Mouse (Mus musculus) B cell, adult (primary cell): Measurements from ENCODE around the gene Olfr1286. TPM values are rescaled to one million over a fixed set of nuclear protein-coding genes. Genes with fewer than 3 reads are reported as not detected.

Experiments used
- total RNA-seq: library from RNA; stranded (reverse); gene quantifications from 4 replicates; pipeline ENCODE4 v1.2.4, GENCODE M21; 2023; ENCODE audit not compliant: inconsistent age

The Olfr1286 gene
- not detected in 4 replicates for total RNA-seq

DNA sequence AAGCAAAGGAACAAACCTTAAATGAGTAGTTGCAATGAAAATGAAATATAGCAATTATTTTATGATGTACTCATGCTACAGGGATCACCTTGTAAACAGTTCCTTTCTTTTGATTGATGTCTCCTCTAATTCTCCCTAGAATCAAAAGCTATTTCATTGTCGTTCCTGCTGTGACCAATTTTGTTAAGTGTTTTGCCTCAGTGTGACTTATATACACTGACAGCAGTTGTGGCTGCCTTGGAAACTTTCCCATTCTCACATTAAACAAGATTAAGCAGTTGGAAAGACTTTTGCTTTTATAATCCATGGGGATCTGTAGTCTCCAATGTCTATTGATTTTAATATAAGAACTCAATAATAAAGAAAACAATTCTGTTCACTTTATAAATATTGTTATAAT lies at the start of gene Olfr1286:
Gene Olfr1286 (minus strand): TSS at position 185 of the 400 bp plus-strand sequence.

GRCm38 (mm10) chr2:111448842-111449241 lies 25.9 kb upstream of the Olfr1286 start, which contains the start of gene Olfr1287:
TSS of gene Olfr1287 (plus strand) at chr2:111449142.

DNA sequence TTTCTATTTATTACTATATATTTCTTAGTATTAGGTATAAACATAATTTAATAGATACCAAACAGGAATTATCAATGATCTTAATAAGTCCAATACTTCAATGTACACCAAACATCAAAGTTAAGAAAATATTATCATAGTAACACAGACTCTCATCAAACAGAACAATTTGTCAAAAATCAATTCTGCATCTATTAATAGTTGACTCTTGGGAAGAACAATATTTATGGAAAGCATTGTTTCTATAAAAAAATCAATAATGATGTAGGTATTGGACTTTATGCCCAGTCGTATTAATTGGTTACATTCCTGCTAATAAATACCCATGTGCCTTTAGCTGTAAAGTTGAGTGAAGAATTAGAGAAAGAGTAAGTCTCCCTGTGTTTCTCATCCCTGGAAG lies 47.7 kb downstream of the Olfr1286 start, which contains the start of gene Olfr1284:
Gene Olfr1284 (plus strand): TSS at position 301 of the 400 bp plus-strand sequence.

Other genes starting within 250 kb of the Olfr1286 start
- gene 4930430A15Rik, start 193.5 kb downstream of the Olfr1286 start, total RNA-seq = not detected in 4 replicates
- gene Olfr1275, start 187.8 kb downstream of the Olfr1286 start, total RNA-seq = not detected in 4 replicates
- gene Olfr1276, start 168.6 kb downstream of the Olfr1286 start, total RNA-seq = not detected in 4 replicates
- not detected in 4 replicates for gene Olfr1277, start 149.0 kb downstream of the Olfr1286 start, total RNA-seq
- gene Olfr1278, start 133.0 kb downstream of the Olfr1286 start, total RNA-seq = not detected in 4 replicates
- not detected in 4 replicates for gene Olfr1279, start 122.5 kb downstream of the Olfr1286 start, total RNA-seq
- not detected in 4 replicates for gene Olfr1280, start 109.1 kb downstream of the Olfr1286 start, total RNA-seq
- gene Olfr1281, start 96.6 kb downstream of the Olfr1286 start, total RNA-seq = not detected in 4 replicates
- not detected in 4 replicates for gene Olfr1282, start 87.0 kb downstream of the Olfr1286 start, total RNA-seq
- not detected in 4 replicates for gene Olfr1283, start 56.3 kb downstream of the Olfr1286 start, total RNA-seq
- not detected in 4 replicates for gene Olfr1284, start 47.6 kb downstream of the Olfr1286 start, total RNA-seq
- gene Olfr1287, start 26.0 kb upstream of the Olfr1286 start, total RNA-seq = not detected in 4 replicates
- gene Olfr1288, start 51.0 kb upstream of the Olfr1286 start, total RNA-seq = not detected in 4 replicates
- gene Olfr1289, start 57.7 kb upstream of the Olfr1286 start, total RNA-seq = not detected in 4 replicates
- gene Olfr1290, start 70.7 kb upstream of the Olfr1286 start, total RNA-seq = not detected in 4 replicates
- gene Olfr1291-ps1, start 74.1 kb upstream of the Olfr1286 start, total RNA-seq = not detected in 4 replicates
- gene Olfr1293-ps, start 102.1 kb upstream of the Olfr1286 start, total RNA-seq = not detected in 4 replicates
- gene Olfr1294, start 117.2 kb upstream of the Olfr1286 start, total RNA-seq = not detected in 4 replicates
- gene Olfr1295, start 146.6 kb upstream of the Olfr1286 start, total RNA-seq = not detected in 4 replicates
- not detected in 4 replicates for gene Olfr1297, start 203.4 kb upstream of the Olfr1286 start, total RNA-seq
- not detected in 4 replicates for gene Olfr1298, start 226.1 kb upstream of the Olfr1286 start, total RNA-seq
- not detected in 4 replicates for gene Olfr1299, start 238.3 kb upstream of the Olfr1286 start, total RNA-seq